ENCODE assay signal across 21 mouse cellular contexts in the genomic region with DNA sequence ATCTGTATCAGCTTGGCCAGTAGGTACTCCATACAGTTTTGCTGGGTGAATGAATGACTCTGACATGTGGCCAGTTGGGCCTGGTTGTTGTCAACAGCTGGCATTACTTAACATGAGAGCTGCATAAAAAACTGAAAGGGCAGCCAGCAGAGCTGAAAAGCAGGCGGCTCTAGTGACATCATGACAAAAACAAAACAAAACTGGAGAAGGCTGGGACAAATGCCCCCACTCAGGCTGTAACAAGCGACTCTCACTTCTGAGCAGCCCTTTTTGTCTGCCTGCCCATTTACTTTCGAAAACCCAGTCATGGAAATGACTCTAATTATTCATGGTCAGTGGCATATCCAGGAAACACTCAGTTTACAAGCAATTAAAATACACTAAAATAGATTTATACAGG.
DNase-seq lines count a peak whose midpoint lies in the region; ATAC-seq lines count a peak whose summit lies in the region.
"Had no signal": no experiment of that assay in that cellular context is flagged by ENCODE, and none has a peak within 500 bp of the region (broad histone marks: within the 10 kb centered on the region; RNA-seq: fewer than 3 reads in every experiment).

No protein-coding gene starts in this region.

- H3K4me3 ChIP-seq in limb, embryonic 11.5 days (ENCODE audit: low read depth, low read length), result no peak overlapping the region
- H3K4me3 ChIP-seq in limb, embryonic 10.5 days, result no peak overlapping the region
- H3K4me3 ChIP-seq in embryonic facial prominence, embryonic 14.5 days (ENCODE audit: low read depth, low read length), result no peak overlapping the region
- H3K4me3 ChIP-seq: heart, embryonic 10.5 days; midbrain, embryonic 12.5 days; myocyte had no signal

- no peaks in the 10 kb centered on the region for H3K27me3 ChIP-seq in limb, embryonic 11.5 days (ENCODE audit: control insufficient read depth, insufficient read depth, low read length)
- peaks cover 91% of the 10 kb centered on the region for H3K27me3 ChIP-seq in limb, embryonic 10.5 days (ENCODE audit: low read depth, poor library complexity, severe bottlenecking)
- H3K27me3 ChIP-seq in embryonic facial prominence, embryonic 14.5 days (replicated peaks; ENCODE audit: control insufficient read depth, insufficient read depth, low read length), result no peaks in the 10 kb centered on the region; the same call in none of the 2 replicates

- WGBS in limb, embryonic 11.5 days, result 38% methylated on average over 3 of the region's 3 CpGs
- 39% methylated on average over 3 of the region's 3 CpGs for WGBS in limb, embryonic 10.5 days
- WGBS in embryonic facial prominence, embryonic 14.5 days, result 39% methylated on average over 3 of the region's 3 CpGs

- no peaks in the 10 kb centered on the region for H3K4me1 ChIP-seq in limb, embryonic 11.5 days (ENCODE audit: control insufficient read depth, insufficient read depth, low read length)
- peaks cover 11% of the 10 kb centered on the region for H3K4me1 ChIP-seq in limb, embryonic 10.5 days
- no peaks in the 10 kb centered on the region for H3K4me1 ChIP-seq in embryonic facial prominence, embryonic 14.5 days (ENCODE audit: control insufficient read depth, insufficient read depth, low read length)
- H3K4me1 ChIP-seq: heart, embryonic 10.5 days; midbrain, embryonic 12.5 days had no signal

- no peaks in the 10 kb centered on the region for H3K36me3 ChIP-seq in limb, embryonic 11.5 days (ENCODE audit: control insufficient read depth, insufficient read depth, low read length)
- H3K36me3 ChIP-seq in limb, embryonic 10.5 days, result no peaks in the 10 kb centered on the region
- H3K36me3 ChIP-seq in embryonic facial prominence, embryonic 14.5 days (ENCODE audit: control insufficient read depth, insufficient read depth, low read length), result no peaks in the 10 kb centered on the region
- H3K36me3 ChIP-seq: heart, embryonic 10.5 days; midbrain, embryonic 12.5 days had no signal

- peak; percentile 20 to 21 for DNase-seq in heart, postnatal 10 days
- no peak for DNase-seq in heart, adult 9 months (ENCODE audit: low spot score in 2 of 2)
- peak; percentile 30 for DNase-seq in limb, embryonic 11.5 days (ENCODE audit: low spot score)
- no peak for DNase-seq in limb, embryonic 10.5 days (ENCODE audit: low spot score)
- DNase-seq in Muller cell, postnatal 12 days (ENCODE audit: inconsistent ontology term), result peak; percentile 11
- DNase-seq in embryonic facial prominence, embryonic 14.5 days (ENCODE audit: low spot score), result peak; percentile 41
- DNase-seq in thymus, postnatal 14 days, result no peak
- DNase-seq: adrenal gland, adult 2 months; cerebellum, adult 11 months; cerebellum, postnatal 14 days; gastrocnemius, postnatal 14 days; retina, postnatal 1 day; right cerebral cortex, postnatal 4 days; thymus, postnatal 4 days had no signal

- no peak overlapping the region for H3K27ac ChIP-seq in limb, embryonic 11.5 days (replicated peaks; ENCODE audit: low read depth, low read length)
- no peak overlapping the region for H3K27ac ChIP-seq in limb, embryonic 10.5 days
- no peak overlapping the region for H3K27ac ChIP-seq in embryonic facial prominence, embryonic 14.5 days (replicated peaks; ENCODE audit: low read depth, low read length)
- H3K27ac ChIP-seq: heart, embryonic 10.5 days; hindbrain, embryonic 14.5 days; midbrain, embryonic 12.5 days had no signal

- intact Hi-C loops in heart, postnatal 10 days (cut with DNase I), result no loop called here

- H3K9ac ChIP-seq in limb, embryonic 11.5 days (ENCODE audit: low read length), result no peak overlapping the region
- H3K9ac ChIP-seq in embryonic facial prominence, embryonic 14.5 days (ENCODE audit: low read depth, low read length), result no peak overlapping the region
- H3K9ac ChIP-seq: hindbrain, embryonic 14.5 days; midbrain, embryonic 12.5 days had no signal

- no peak for ATAC-seq in limb, embryonic 11.5 days (ENCODE audit: insufficient number of reproducible peaks, low FRiP score, low TSS enrichment, low read depth)
- ATAC-seq in embryonic facial prominence, embryonic 14.5 days (ENCODE audit: low read depth), result no peak
- no peak for ATAC-seq in CD4-positive, CD25-positive, alpha-beta regulatory T cell, adult 4 months
- ATAC-seq: forebrain, embryonic 16.5 days; intestine, embryonic 16.5 days had no signal

- no peak overlapping the region for H3K4me2 ChIP-seq in limb, embryonic 11.5 days (ENCODE audit: low read depth, severe bottlenecking)
- no peak overlapping the region for H3K4me2 ChIP-seq in embryonic facial prominence, embryonic 14.5 days (ENCODE audit: low read depth, low read length)
- H3K4me2 ChIP-seq: hindbrain, embryonic 14.5 days; midbrain, embryonic 12.5 days had no signal

- no peaks in the 10 kb centered on the region for H3K9me3 ChIP-seq in limb, embryonic 11.5 days (ENCODE audit: control insufficient read depth, low read length)
- H3K9me3 ChIP-seq in limb, embryonic 10.5 days (replicated peaks), result no peaks in the 10 kb centered on the region
- H3K9me3 ChIP-seq in embryonic facial prominence, embryonic 14.5 days (ENCODE audit: control insufficient read depth, low read length), result no peaks in the 10 kb centered on the region
- H3K9me3 ChIP-seq: heart, embryonic 10.5 days; midbrain, embryonic 12.5 days had no signal

Comparison
In these comparisons a context has a peak if more than half of its experiments do, and no peak if none do; other contexts are left out.
1. DNase-seq: peak in heart, postnatal 10 days (2 of 2), limb, embryonic 11.5 days (single experiment), Muller cell, postnatal 12 days (single experiment) and embryonic facial prominence, embryonic 14.5 days (single experiment); none in heart, adult 9 months (0 of 2), limb, embryonic 10.5 days (single experiment) and thymus, postnatal 14 days (single experiment).